Mouse (Mus musculus) spleen, embryonic (tissue): ENCODE results near the gene Atp2a3.

Experiments used
- CTCF ChIA-PET: fragments of 350-600 bp; sonication (Branson Sonifier 250); formaldehyde crosslinking; loops from one replicate; lab custom pipeline; 2022; lab: Charles Lee

Atp2a3 gene

DNA sequence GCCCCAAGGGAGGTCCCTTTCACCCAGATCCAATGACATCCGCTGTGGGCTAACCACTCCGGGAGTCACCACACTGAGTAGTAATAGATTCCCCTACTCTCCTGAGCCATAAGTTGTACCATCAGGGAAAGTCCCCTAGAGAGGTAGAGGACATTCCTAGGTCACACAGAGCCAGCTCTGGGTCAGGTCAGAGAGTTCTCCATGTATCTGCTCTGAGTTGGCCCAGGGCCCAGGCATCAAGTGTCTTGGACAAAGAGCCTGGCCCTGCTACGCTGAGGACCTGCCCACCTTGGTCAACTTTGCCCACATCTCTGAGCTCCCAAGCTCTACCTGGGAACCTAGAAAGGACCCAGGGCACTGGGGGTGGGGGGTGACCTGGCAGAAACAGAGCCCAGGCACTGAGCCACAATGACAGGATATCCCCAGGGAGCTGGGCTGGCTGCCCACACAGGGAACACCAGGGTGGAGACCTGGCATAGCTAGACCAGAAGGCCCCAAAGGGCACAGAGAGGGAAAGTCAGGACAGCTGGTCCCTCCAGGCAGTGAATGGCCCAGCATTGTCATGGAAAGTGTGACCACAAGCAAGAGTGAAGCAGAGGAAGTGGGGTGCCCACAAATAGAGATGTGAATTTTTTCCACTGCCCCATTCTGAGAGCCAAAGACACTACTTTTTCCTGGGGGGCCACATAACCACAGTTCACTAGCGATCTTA, 7.4 kb upstream of the Atp2a3 start:
- CTCF ChIA-PET, result interaction anchor here (0.5 to 1.1 kb wide), 3 partner anchors 9 to 35 kb away, joined by 3 to 4 read pairs (median 3); no protein-coding TSS in a partner anchor

DNA sequence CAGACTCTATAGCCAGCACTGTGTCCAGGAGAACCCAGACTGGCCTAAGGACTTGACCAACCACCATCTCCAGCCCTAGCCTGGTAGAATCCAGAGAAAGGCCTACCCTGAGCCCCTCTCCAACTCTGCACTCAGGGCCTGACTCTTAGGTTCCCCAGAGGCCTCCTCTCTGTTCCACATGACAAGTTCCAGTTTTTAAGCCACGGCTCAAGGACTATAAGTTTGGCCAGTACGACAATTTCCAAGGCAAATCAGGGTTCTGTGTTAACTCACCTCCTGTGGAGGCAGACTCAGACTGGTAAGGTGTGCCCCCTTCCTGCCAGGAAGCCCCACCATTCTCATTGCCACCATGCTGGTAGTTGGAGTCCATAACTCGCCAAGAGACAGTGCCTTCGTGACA, 6.8 kb upstream of the Atp2a3 start:
- CTCF ChIA-PET, result interaction anchor here (1.1 kb wide), 2 partner anchors 9 to 31 kb away, joined by 3 to 4 read pairs; no protein-coding TSS in a partner anchor

DNA sequence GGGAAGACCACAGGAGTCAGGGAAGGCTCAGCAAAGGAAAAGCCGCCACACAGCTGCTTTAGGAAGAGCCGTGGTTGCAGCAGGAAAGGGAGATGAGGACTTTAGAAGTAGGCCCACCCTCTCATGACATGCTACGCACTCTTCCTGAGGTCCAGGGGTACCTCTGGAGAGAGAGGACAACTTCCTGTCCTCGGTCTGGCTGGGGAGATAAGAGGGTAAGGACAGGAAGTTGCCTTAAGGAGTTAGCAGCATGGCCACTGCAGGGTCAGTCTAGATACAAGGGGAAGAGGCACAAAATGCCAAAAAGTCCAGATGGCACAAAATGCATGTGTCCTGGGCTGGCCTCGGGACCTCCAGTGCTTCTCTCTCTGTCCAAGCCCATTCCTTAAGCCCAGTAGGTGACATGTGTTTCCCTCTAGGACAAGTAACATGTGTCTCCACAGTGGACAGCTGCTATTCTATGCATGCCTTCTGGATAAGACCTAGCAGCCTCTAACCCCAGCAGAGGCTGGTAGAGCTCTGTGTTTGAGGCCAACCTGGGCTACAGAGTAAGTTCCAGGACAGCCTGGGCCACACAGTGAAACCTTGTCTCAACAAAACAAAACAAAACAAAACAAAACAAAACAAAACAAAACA, 5.5 kb upstream of the Atp2a3 start:
- CTCF ChIA-PET, result no interaction called here

DNA sequence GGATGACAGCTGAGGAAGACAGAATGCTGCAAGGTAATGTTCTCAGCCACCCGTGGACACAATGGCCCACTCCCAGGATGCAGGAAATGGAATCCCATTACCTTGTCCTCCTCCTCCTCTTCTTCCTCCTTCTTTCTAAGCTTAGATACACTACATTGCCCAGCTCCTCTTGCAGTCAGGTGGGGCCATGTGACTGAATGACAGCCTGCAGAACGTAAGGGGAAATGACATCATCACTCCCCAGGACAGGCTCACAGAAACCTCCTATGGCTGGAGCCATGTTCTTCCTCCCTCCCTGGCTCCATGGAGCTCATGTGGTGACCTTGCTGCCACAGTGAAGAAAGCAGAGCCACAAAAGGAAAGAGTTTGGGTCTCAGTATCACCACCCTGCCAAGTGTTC, 3.7 kb upstream of the Atp2a3 start:
- CTCF ChIA-PET, result no interaction called here

DNA sequence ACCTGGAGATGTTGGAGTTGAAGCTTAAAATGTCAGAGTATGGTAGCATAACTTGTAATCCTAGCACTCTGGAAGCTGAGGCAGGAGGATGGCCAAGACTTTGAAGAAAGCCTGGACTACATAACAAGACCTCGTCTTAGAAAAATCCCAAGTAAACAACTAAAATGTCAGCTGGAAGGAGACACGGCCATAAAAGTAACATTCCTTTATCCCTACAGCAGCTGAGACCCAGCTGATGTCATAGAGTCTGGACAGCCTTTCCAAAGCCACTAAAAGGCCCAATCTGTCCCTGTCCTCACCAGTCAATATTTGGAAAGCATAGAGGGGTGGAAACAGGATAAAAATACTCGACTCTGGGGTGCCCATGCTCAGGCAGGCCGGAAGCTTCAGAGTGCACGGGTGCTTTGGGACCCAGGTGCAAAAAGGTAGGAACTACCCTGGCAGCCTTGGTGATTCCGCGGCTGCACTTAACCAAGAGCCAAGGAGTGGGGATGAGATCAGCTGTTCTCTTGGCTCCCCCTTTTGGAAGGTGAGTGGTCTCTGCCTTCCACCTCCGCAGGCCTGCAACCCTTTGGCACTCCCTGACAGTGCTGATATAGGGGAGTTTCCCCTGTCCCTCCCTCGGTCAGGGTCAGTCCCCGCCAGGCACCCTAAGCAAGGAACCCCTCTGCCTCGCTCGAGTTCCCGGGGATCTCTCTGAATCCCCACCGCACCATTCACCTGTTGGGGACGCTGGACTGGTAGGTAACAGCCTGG, 867 bp upstream of the Atp2a3 start:
- CTCF ChIA-PET, result interaction anchor here (0.5 to 0.7 kb wide), 2 partner anchors 34 to 223 kb away, joined by 5 to 6 read pairs; no protein-coding TSS in a partner anchor

DNA sequence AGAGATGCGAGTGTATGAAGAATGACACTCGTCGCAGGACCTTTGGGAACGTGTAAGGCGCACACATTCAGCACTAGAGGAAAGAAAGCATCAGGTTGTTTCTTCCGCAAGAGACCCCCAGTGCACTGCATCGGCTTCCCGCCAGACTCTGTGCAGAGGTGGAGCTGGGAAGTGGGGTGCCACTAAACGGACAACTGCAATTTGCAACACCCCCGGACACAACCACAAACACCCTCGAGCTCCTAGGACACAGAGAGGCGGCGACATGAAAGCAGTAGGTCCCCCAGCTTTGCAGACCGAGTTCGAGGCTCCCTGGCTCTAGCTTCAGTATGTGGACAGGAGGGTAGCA, 272 bp upstream of the Atp2a3 start:
- CTCF ChIA-PET, result interaction anchor here (0.5 kb wide), 1 partner anchor 224 kb away, joined by 6 read pairs; no protein-coding TSS in a partner anchor

DNA sequence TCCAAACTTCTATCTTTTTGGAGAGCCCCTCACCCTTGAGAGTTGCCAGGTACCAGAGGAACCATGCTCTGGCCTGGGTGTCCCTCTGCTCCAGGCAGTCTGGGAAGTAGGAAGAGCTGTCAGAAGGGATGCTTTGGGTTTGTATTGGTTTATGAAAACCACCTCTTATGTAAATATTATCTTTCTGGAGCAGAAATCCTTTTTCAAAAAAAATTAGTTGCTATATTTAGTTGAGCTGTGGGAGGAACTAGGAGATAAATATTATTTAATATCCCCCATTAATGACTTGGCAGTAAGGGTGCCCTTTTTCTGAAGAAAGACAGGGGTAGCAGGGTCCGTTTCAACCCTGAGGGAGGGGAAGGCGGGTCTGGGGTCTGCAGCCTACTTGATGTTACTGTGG, 1.4 kb downstream of the Atp2a3 start:
- CTCF ChIA-PET, result interaction anchor here (0.6 to 1.2 kb wide), 2 partner anchors 9 to 38 kb away, joined by 4 to 14 read pairs; no protein-coding TSS in a partner anchor

DNA sequence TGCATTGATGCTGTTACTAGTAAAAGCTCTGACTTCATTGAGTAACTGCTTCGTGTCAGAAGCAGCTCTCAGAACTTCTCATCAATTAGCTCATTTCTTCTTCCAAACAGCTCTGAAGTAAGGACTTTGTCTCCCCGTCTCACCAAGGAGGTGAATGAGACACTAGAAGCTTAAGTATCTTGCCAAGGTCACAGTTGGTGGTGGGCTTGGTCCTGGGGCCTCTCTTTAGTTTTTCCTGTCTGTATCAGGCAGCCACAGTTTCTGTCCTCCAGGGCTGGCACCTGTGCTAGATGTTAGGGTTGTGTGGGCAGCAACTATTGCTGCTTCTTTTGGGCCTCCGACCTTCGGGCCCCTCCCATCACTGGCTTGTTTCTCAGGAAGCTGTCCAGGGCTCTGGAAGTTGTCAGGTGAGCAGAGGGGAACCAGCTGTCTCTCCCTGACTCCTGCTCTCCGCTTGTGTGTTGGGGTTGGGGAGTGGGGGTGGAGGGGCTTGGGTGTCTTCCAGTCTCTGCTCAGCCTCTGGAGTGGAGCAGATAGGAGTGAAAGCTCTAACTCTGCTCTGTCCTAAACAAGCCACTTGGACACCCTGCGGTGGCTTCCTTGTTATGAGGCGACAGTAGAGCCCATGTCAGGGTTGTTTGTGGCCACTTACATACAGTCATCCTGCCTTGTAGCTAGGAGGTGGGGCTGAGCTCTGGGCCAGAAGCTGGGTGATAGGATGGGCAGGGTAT, 2.3 kb downstream of the Atp2a3 start:
- CTCF ChIA-PET, result interaction anchor here (1.1 to 1.2 kb wide), 2 partner anchors 10 to 29 kb away, joined by 4 to 6 read pairs; no protein-coding TSS in a partner anchor

DNA sequence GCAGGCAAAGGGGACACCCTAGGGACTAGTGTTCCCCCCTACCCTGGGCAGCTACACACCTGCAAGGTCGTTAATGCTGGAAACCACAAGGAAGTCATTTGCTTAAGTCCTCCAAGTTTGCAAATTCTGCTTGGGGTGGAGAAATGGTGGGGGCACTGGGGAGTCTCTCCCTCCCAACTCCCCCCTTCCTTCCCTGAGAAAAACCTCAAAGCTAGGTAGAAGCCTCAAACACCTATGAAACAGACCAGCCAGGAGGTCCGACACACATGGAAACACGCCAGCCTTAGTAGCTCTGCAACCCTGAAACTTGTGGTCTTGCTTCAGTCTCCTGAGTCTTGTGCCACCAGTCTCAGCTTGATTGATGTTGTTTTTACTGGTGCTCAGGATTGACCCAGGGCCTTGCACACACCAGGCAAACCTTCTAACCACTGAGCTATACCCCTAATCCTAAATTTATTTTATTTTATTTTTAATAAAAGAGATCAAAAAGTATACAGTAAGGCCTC, 2.9 kb downstream of the Atp2a3 start:
- CTCF ChIA-PET, result interaction anchor here (1.1 kb wide), 1 partner anchor 28 kb away, joined by 6 read pairs; no protein-coding TSS in a partner anchor

DNA sequence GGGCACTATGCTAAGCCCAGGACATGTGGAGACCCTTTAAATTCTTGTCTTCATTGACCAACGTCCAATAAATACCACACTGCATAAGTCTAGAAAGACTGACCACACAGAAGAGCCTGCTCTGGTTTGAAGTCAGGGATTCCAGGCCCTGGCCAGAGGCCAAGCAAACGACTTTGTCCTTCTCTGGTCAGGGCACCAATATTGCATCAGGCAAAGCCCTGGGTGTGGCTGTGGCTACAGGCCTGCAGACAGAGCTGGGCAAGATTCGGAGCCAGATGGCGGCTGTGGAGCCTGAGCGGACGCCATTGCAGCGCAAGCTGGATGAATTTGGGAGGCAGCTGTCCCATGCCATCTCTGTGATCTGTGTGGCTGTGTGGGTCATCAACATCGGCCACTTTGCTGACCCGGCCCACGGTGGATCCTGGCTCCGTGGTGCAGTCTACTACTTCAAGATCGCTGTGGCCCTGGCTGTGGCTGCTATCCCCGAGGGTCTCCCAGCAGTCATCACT, 14.1 kb downstream of the Atp2a3 start:
- CTCF ChIA-PET, result no interaction called here

DNA sequence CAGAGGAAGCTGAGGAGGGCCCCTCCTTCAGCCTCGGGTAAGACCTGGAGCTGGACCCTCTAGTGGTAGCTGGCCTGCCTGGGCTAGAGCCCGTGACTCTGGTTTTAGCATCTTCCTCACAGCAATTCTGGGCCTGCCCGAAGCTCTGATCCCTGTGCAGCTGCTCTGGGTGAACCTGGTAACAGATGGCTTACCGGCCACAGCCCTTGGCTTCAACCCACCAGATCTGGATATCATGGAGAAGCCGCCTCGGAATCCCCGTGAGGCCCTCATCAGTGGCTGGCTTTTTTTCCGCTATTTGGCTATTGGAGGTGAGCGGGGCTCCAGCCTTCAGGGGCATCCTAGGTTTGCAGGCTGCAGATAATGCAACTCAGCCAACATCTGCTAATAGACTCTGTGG, 21.5 kb downstream of the Atp2a3 start:
- CTCF ChIA-PET, result interaction anchor here (1.1 kb wide), 1 partner anchor 56 kb away, joined by 3 read pairs; no protein-coding TSS in a partner anchor

DNA sequence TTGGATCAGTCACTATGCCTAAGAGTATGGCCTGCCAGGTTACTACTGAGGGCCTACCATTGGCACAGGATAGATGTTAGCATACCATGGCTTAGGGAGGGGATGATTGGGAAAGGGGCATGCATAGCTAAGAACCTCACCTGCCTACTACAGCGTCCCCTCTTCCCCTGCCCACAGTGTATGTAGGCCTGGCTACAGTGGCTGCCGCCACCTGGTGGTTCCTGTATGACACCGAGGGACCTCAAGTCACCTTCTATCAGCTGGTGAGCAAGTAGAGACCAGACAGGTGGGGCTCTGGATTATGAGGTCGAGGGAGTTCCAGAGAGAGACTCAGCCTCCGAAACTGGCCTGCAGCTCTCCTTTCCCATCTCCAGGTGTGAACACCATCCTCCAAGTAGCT, 22.3 kb downstream of the Atp2a3 start:
- CTCF ChIA-PET, result interaction anchor here (1.1 kb wide), 1 partner anchor 57 kb away, joined by 3 read pairs; no protein-coding TSS in a partner anchor

DNA sequence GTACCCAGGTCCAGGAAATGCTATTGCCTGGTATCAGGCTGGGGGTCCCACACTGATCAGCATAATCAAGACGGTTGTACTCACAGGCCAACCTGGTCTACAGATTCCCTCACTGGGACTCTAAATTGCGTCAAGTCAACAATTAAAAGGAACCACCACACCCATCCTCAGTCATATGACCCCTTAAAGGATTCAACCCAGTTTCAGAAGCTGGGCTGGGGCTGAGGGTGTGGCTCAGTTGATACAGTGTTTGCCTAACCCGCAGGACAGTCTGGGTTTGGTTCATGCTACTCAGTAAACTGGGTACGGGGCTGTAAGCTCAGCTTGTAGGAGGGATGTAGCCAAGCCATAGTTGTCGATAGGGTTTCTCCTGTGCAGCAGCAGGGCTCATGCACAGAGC, 25.8 kb downstream of the Atp2a3 start:
- CTCF ChIA-PET, result interaction anchor here (1.3 kb wide), 1 partner anchor 14 kb away, joined by 3 read pairs; no protein-coding TSS in a partner anchor

DNA sequence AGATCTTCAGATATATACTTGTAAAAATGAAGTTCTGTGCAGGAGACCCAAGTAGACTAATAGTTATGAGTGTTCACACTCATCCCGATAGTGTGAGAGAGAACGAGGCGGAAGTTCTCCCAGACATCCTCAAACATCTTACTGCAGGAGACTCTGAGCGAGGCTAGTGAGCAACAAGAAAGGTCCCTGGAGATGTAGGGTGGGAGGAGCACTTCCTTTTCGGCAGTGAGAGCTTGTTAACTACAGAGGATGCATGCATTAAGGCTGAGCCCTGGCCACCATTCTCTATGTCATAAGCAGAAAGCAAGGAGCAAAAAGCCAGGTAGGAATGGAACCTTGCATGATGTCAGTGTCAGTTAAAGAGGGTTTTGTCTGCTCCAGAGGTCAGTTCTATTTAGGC, 26.3 kb downstream of the Atp2a3 start:
- CTCF ChIA-PET, result interaction anchor here (0.5 kb wide), 2 partner anchors 40 to 85 kb away, joined by 3 to 5 read pairs; no protein-coding TSS in a partner anchor

DNA sequence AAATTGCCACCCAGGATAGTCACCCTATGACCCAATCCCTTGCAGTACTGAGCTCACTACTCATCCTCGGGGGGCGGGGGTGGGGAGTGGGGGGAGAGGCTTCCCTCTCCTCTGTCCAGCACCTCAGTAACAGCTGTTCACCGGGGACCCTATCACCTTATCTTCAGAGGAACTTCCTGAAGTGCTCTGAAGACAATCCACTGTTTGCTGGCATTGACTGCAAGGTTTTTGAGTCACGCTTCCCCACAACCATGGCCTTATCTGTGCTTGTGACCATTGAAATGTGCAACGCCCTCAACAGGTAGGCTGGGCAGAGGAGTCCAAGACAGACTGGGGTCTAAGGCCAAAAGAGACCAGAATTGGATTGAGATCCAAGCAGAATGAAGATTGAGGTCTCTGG, 26.8 kb downstream of the Atp2a3 start:
- CTCF ChIA-PET, result interaction anchor here (0.5 to 0.6 kb wide), 3 partner anchors 20 to 84 kb away, joined by 3 to 5 read pairs (median 3); no protein-coding TSS in a partner anchor

DNA sequence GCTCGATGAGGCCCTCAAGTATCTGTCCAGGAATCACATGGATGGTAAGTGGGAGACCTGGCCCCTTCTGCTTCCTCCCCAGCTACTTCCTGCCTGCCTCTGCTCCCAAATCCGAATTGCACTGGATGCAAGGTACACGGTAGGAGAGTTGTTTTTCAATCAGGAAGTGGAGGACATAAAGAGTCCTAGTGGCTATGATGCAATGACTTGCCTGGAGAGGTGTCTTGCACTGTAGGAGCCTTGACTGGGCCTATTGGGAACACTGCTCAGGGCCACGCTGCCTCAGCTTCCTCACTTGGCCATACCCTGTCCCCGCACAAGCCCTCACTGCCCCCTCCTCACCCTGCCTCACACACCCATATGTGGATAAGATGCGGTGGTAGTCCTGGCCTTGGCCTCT, 28.1 kb downstream of the Atp2a3 start:
- CTCF ChIA-PET, result no interaction called here

DNA sequence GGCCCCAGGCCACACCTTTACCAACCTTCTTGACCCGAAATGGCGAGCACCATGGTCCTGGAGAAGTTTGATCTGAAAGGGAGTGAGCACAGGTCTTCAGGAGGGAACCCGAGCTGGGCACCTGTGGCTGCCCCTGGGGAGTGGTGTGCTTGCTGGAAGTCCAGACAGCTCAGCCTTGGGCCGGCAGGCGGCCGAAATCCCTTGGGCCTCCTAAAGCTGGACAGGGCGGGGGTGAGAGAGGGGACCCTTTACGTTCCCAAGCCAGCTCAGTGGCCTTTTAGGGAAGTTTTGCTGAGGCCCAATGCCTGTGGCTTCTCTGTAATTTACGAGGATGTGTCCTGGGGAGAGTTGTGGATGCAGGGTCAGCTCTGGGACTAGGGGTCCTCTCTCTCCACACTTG, 29.7 kb downstream of the Atp2a3 start:
- CTCF ChIA-PET, result no interaction called here

DNA sequence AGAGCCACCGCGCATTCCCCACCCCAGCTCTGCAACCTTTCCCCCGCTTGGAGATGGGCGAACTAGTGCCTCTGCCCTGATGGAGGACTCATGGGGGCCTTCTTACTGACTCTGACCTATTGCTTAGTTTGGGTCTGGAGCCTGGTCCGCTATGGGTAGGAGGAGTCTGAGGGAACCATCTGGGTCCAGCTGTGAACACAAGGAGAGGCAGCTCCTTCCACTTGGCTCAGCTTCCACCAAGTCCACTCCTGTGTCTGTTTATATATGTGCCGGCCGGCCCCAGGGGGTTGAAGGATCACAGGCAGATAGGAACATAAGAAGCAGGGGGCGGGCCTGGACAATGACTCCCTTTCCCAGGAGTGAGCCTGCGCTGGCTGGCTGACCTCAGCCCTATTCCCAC, 31.0 kb downstream of the Atp2a3 start:
- CTCF ChIA-PET, result interaction anchor here (0.6 to 1.0 kb wide), 2 partner anchors 28 to 197 kb away, joined by 3 to 6 read pairs; no protein-coding TSS in a partner anchor

DNA sequence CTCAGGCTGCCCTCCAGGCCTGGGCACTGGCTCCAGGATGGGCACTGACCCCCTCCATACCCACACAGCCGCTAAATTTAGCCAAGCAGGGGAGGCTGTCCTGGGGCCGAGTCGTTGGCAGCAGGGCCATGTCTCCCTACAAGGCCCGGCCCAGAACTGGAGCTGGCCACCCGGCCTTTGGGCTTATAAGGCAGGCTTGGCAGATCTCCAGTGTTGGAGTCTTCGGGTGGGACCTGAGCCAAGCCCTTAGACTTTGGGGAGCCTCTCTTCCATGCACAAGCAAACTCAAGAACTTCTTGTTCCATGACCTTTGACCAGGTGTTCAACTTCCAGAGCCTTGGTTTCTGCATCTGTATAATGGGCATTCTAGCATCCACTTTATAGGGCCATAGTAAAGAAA, 35.4 kb downstream of the Atp2a3 start:
- CTCF ChIA-PET, result no interaction called here

DNA sequence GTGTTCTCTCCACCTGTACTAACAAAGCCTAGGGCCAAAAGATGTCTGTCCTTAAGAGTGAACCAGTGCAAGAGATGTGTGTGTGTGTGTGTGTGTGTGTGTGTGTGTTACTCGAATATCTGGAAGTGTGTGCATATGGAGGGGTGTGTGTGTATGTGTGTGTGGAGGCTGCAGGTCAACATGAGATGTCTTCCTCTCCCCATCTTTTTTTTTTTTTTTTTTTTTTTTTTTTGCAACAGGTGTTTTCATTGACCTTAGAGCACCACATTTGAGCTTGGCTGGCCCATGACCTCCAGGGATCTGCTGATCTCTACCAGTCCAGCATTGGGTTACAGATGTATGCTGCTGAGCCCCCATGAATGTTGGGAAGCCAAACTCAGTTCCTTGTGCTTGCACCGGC, 35.8 kb downstream of the Atp2a3 start:
- CTCF ChIA-PET, result interaction anchor here (0.6 kb wide), 1 partner anchor 23 kb away, joined by 4 read pairs; no protein-coding TSS in a partner anchor
